Mouse (Mus musculus): Measurements from ENCODE around the gene Clec4f.

DNA sequence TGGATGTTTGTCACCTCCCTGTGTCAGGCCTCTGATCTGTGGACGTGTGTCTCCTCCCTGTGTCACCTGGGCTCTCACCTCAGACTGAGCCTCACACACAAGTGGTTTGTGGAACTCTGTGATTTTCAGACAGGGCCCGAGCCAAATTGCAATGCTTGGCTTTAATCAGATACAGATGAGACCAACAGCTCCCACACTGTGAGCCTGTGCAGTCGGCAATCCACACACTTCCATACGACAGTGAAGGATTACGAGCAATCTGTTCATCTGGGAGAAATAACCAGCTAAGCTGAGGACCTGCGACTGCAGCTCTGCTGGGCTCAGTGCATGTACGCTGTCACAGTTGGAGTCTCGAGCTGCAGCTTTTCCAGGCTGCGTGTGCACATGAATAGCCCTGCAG, 36.0 kb downstream of the Clec4f start:
- TF ChIP-seq POLR2A (IDR thresholded peaks at IDR 0.05; ENCODE audit: borderline replicate concordance, control insufficient read depth, low read depth, low read length) (no peak), CTCF (IDR thresholded peaks at IDR 0.05; ENCODE audit: control insufficient read depth, insufficient read depth, low read length) (no peak)
